Mouse (Mus musculus) limb, embryonic 15.5 days (tissue): ENCODE measurements around the gene Cfap43. TPM values are rescaled to one million over a fixed set of nuclear protein-coding genes. Genes with fewer than 3 reads are reported as not detected.

Source experiments
- ATAC-seq: fragments of 200-750 bp; cut with Nextera tagmentation; 2 replicates; pipeline ENCODE4 v1.8.0; 2017; ENCODE audit warnings: low read depth, moderate TSS enrichment; ENCODE audit not compliant: insufficient number of reproducible peaks, low FRiP score, low TSS enrichment
- H3K27ac ChIP-seq: fragments of 300-500 bp; sonication (generic); 2 replicates; pipeline ENCODE4 v1.5.1; 2015; ENCODE audit warnings: moderate library complexity, mild to moderate bottlenecking, inconsistent platforms
- H3K27me3 ChIP-seq: fragments of 300-500 bp; sonication (generic); 2 replicates; pipeline ENCODE4 v1.6.1; 2015; ENCODE audit warnings: inconsistent platforms
- H3K36me3 ChIP-seq: fragments of 300-500 bp; sonication (generic); 2 replicates; pipeline ENCODE4 v1.6.1; 2015; ENCODE audit warnings: inconsistent platforms
- H3K4me1 ChIP-seq: fragments of 300-500 bp; sonication (generic); 2 replicates; pipeline ENCODE4 v1.6.1; 2015; ENCODE audit warnings: inconsistent platforms
- H3K4me2 ChIP-seq: fragments of 300-500 bp; sonication (generic); 2 replicates; pipeline ENCODE4 v1.6.1; 2015; ENCODE audit warnings: mild to moderate bottlenecking, inconsistent platforms
- H3K4me3 ChIP-seq: fragments of 300-500 bp; sonication (generic); 2 replicates; pipeline ENCODE4 v1.5.1; 2015; ENCODE audit warnings: mild to moderate bottlenecking, inconsistent platforms
- H3K9ac ChIP-seq: fragments of 300-500 bp; sonication (generic); 2 replicates; pipeline ENCODE4 v1.6.1; 2015; ENCODE audit warnings: inconsistent platforms
- H3K9me3 ChIP-seq: fragments of 300-500 bp; sonication (generic); 2 replicates; pipeline ENCODE4 v1.6.1; 2016; ENCODE audit warnings: inconsistent platforms
- WGBS: fragments of 180-500 bp; shearing (Covaris S2); methylation state at CpG from one replicate; pipeline ENCODE4 v1.1.7; 2015; 5-methylcytosine and 5-hydroxymethylcytosine counted together
- polyA plus RNA-seq: library from polyadenylated mRNA; unstranded; fragments of >200 nt; fragmentation: Nextera tagmentation; extraction: Ambion mirVana; gene quantifications from 2 replicates; pipeline ENCODE4 v1.2.1, GENCODE M21; 2015

Cfap43 gene
- polyA plus RNA-seq, 1 experiment from 2014 or later: 0.47 TPM

GRCm38 (mm10) chr19:47754931-47755330 lies 164.2 kb downstream of the Cfap43 start:
- WGBS: 67% methylated on average over 9 of the region's 9 CpGs
- H3K9me3 ChIP-seq: no peaks in the 10 kb centered on the region
- ATAC-seq: no peak

GRCm38 (mm10) chr19:47753921-47754320 lies 165.2 kb downstream of the Cfap43 start:
- H3K4me1 ChIP-seq: no peaks in the 10 kb centered on the region
- 82% methylated on average over 4 of the region's 4 CpGs for WGBS
- H3K27me3 ChIP-seq: no peaks in the 10 kb centered on the region
- H3K4me2 ChIP-seq: no peak overlapping the region
- no peak for ATAC-seq
- H3K9me3 ChIP-seq: no peaks in the 10 kb centered on the region
- H3K36me3 ChIP-seq: no peaks in the 10 kb centered on the region
- H3K9ac ChIP-seq: no peak overlapping the region
- H3K27ac ChIP-seq: no peak overlapping the region
- no peak overlapping the region for H3K4me3 ChIP-seq

More at GRCm38 (mm10) chr19:47754931-47755330, 164.2 kb downstream of the Cfap43 start:
- Histone ChIP-seq H3K27ac (no peak overlapping the region), H3K4me3 (no peak overlapping the region), H3K4me1 (no peaks in the 10 kb centered on the region), H3K27me3 (no peaks in the 10 kb centered on the region), H3K36me3 (no peaks in the 10 kb centered on the region), H3K9ac (no peak overlapping the region), H3K4me2 (no peak overlapping the region)

GRCm38 (mm10) chr19:47752456-47752855 lies 166.6 kb downstream of the Cfap43 start:
- no peaks in the 10 kb centered on the region for H3K36me3 ChIP-seq
- no peaks in the 10 kb centered on the region for H3K9me3 ChIP-seq
- H3K27ac ChIP-seq: no peak overlapping the region
- H3K27me3 ChIP-seq: no peaks in the 10 kb centered on the region
- H3K4me3 ChIP-seq: no peak overlapping the region
- no peaks in the 10 kb centered on the region for H3K4me1 ChIP-seq
- no peak overlapping the region for H3K9ac ChIP-seq
- no peak overlapping the region for H3K4me2 ChIP-seq
- ATAC-seq: no peak
- 89% methylated on average over 9 of the region's 9 CpGs for WGBS

- Histone ChIP-seq H3K36me3 (no peaks in the 10 kb centered on the region), H3K4me2 (no peak overlapping the region), H3K27me3 (no peaks in the 10 kb centered on the region), H3K9me3 (no peaks in the 10 kb centered on the region), H3K4me3 (no peak overlapping the region), H3K4me1 (no peaks in the 10 kb centered on the region), H3K27ac (no peak overlapping the region), H3K9ac (no peak overlapping the region)
- no peak for ATAC-seq
- WGBS: 79% methylated on average over 5 of the region's 5 CpGs
Measured at GRCm38 (mm10) chr19:47750391-47750790, 168.7 kb downstream of the Cfap43 start.

GRCm38 (mm10) chr19:47748950-47749349 lies 170.1 kb downstream of the Cfap43 start:
- H3K27ac ChIP-seq: no peak overlapping the region
- no peak overlapping the region for H3K4me2 ChIP-seq
- no peak for ATAC-seq
- no peaks in the 10 kb centered on the region for H3K4me1 ChIP-seq
- 78% methylated on average over 2 of the region's 2 CpGs for WGBS
- no peak overlapping the region for H3K9ac ChIP-seq
- H3K4me3 ChIP-seq: no peak overlapping the region
- H3K27me3 ChIP-seq: no peaks in the 10 kb centered on the region
- no peaks in the 10 kb centered on the region for H3K36me3 ChIP-seq
- H3K9me3 ChIP-seq: no peaks in the 10 kb centered on the region

- Histone ChIP-seq H3K9ac (no peak overlapping the region), H3K27me3 (no peaks in the 10 kb centered on the region), H3K4me3 (no peak overlapping the region), H3K4me1 (no peaks in the 10 kb centered on the region), H3K9me3 (no peaks in the 10 kb centered on the region), H3K27ac (no peak overlapping the region), H3K4me2 (no peak overlapping the region), H3K36me3 (peaks cover 3% of the 10 kb centered on the region; the same call in 1 of the 2 replicates)
- ATAC-seq: no peak
- 78% methylated on average over 2 of the region's 2 CpGs for WGBS
Measured at GRCm38 (mm10) chr19:47747072-47747471, 172.0 kb downstream of the Cfap43 start.

GRCm38 (mm10) chr19:47731931-47732330 lies 187.2 kb downstream of the Cfap43 start:
- ATAC-seq: no peak
- no peaks in the 10 kb centered on the region for H3K9me3 ChIP-seq
- H3K27ac ChIP-seq: peak overlapping the region; percentile 98
- WGBS: 4% methylated on average over 15 of the region's 15 CpGs
- H3K4me1 ChIP-seq: peaks cover 34% of the 10 kb centered on the region
- peak overlapping the region; percentile 75 for H3K4me3 ChIP-seq
- H3K9ac ChIP-seq: peak overlapping the region; percentile 82
- no peaks in the 10 kb centered on the region for H3K27me3 ChIP-seq
- peaks cover 35% of the 10 kb centered on the region for H3K36me3 ChIP-seq
- H3K4me2 ChIP-seq: peak overlapping the region; percentile 49

- peak within 1 kb of the TSS; percentile 75 for H3K4me3 ChIP-seq
- peaks cover 36% of the 10 kb centered on the region for H3K4me1 ChIP-seq
- peak within 1 kb of the TSS; percentile 98 for H3K27ac ChIP-seq
- H3K36me3 ChIP-seq: peaks cover 31% of the 10 kb centered on the region
- peak; percentile 96 for ATAC-seq
- no peaks in the 10 kb centered on the region for H3K27me3 ChIP-seq
- H3K9ac ChIP-seq: peak within 1 kb of the TSS; percentile 82
- peak within 1 kb of the TSS; percentile 61 for H3K4me2 ChIP-seq
- WGBS: under 1% methylated on average over 59 of the region's 72 CpGs
- H3K9me3 ChIP-seq: no peaks in the 10 kb centered on the region
Measured at GRCm38 (mm10) chr19:47731071-47731881, 187.8 kb downstream of the Cfap43 start, which contains the start of gene Sfr1. TSS of gene Sfr1 (plus strand) at chr19:47731682.

- H3K27ac ChIP-seq: peak overlapping the region; percentile 98
- peak; percentile 81 for ATAC-seq
- no peaks in the 10 kb centered on the region for H3K27me3 ChIP-seq
- peaks cover 39% of the 10 kb centered on the region for H3K4me1 ChIP-seq
- H3K36me3 ChIP-seq: peaks cover 25% of the 10 kb centered on the region
- H3K9ac ChIP-seq: peak overlapping the region; percentile 48
- WGBS: under 1% methylated on average over 12 of the region's 12 CpGs
- H3K4me3 ChIP-seq: peak overlapping the region; percentile 75
- no peaks in the 10 kb centered on the region for H3K9me3 ChIP-seq
- peak overlapping the region; percentile 61 for H3K4me2 ChIP-seq
Measured at GRCm38 (mm10) chr19:47730691-47731070, 188.4 kb downstream of the Cfap43 start.

GRCm38 (mm10) chr19:47725643-47726140 lies 193.4 kb downstream of the Cfap43 start:
- 34% methylated on average over 7 of the region's 7 CpGs for WGBS
- Histone ChIP-seq H3K27me3 (no peaks in the 10 kb centered on the region), H3K4me2 (no peak overlapping the region), H3K27ac (no peak overlapping the region), H3K4me1 (peaks cover 34% of the 10 kb centered on the region), H3K36me3 (no peaks in the 10 kb centered on the region), H3K4me3 (no peak overlapping the region), H3K9ac (no peak overlapping the region), H3K9me3 (no peaks in the 10 kb centered on the region)
- ATAC-seq: no peak

GRCm38 (mm10) chr19:47724903-47725302 lies 194.2 kb downstream of the Cfap43 start:
- no peak for ATAC-seq
- WGBS: 75% methylated on average over 4 of the region's 4 CpGs

GRCm38 (mm10) chr19:47722471-47722870 lies 196.6 kb downstream of the Cfap43 start:
- Histone ChIP-seq H3K27ac (no peak overlapping the region), H3K9me3 (no peaks in the 10 kb centered on the region), H3K4me1 (peaks cover 9% of the 10 kb centered on the region; the same call in 1 of the 2 replicates), H3K4me2 (no peak overlapping the region), H3K9ac (no peak overlapping the region), H3K36me3 (no peaks in the 10 kb centered on the region), H3K4me3 (no peak overlapping the region), H3K27me3 (no peaks in the 10 kb centered on the region)
- ATAC-seq: no peak
- WGBS: 48% methylated on average over 6 of the region's 6 CpGs

More at GRCm38 (mm10) chr19:47724903-47725302, 194.2 kb downstream of the Cfap43 start:
- Histone ChIP-seq H3K4me2 (no peak overlapping the region), H3K9me3 (no peaks in the 10 kb centered on the region), H3K27ac (no peak overlapping the region), H3K4me1 (peaks cover 26% of the 10 kb centered on the region), H3K4me3 (no peak overlapping the region), H3K36me3 (no peaks in the 10 kb centered on the region), H3K9ac (no peak overlapping the region), H3K27me3 (no peaks in the 10 kb centered on the region)
